Mouse (Mus musculus) kidney, embryonic 16.5 days (tissue): Measurements from ENCODE around the gene Zdhhc8. TPM values are rescaled to one million over a fixed set of nuclear protein-coding genes. Genes with fewer than 3 reads are reported as not detected.

ENCODE experiments used
- ATAC-seq: fragments of 200-750 bp; cut with Nextera tagmentation; 2 replicates; pipeline ENCODE4 v1.8.0; 2017; ENCODE audit warnings: moderate TSS enrichment; ENCODE audit not compliant: low FRiP score, low TSS enrichment
- H3K27ac ChIP-seq: fragments of 300-500 bp; sonication (generic); 2 replicates; pipeline ENCODE4 v1.5.1; 2014; ENCODE audit warnings: low read length
- H3K27me3 ChIP-seq: fragments of 300-500 bp; sonication (generic); 2 replicates; pipeline ENCODE4 v1.6.1; 2014; ENCODE audit warnings: low read length, control low read depth, mixed read lengths; ENCODE audit not compliant: insufficient read depth
- H3K36me3 ChIP-seq: fragments of 300-500 bp; sonication (generic); 2 replicates; pipeline ENCODE4 v1.6.1; 2014; ENCODE audit warnings: low read length, control low read depth, mixed read lengths; ENCODE audit not compliant: insufficient read depth
- H3K4me1 ChIP-seq: fragments of 300-500 bp; sonication (generic); 2 replicates; pipeline ENCODE4 v1.6.1; 2014; ENCODE audit warnings: low read length, control low read depth, mixed read lengths; ENCODE audit not compliant: insufficient read depth
- H3K4me2 ChIP-seq: fragments of 300-500 bp; sonication (generic); replicated peaks from 2 replicates; pipeline ENCODE4 v1.6.1; 2014; ENCODE audit warnings: low read depth, low read length
- H3K4me3 ChIP-seq: fragments of 300-500 bp; sonication (generic); 2 replicates; pipeline ENCODE4 v1.5.1; 2014; ENCODE audit warnings: mild to moderate bottlenecking, low read length
- H3K9ac ChIP-seq: fragments of 300-500 bp; sonication (generic); replicated peaks from 2 replicates; pipeline ENCODE4 v1.6.1; 2014; ENCODE audit warnings: low read length
- H3K9me3 ChIP-seq: fragments of 300-500 bp; sonication (generic); 2 replicates; pipeline ENCODE4 v1.6.1; 2016; ENCODE audit warnings: low read length, control low read depth
- WGBS: fragments of 180-500 bp; shearing (Covaris S2); extraction: QIAGEN DNeasy Blood & Tissue Kit; methylation state at CpG from one replicate; pipeline ENCODE4 v1.1.7; 2014; 5-methylcytosine and 5-hydroxymethylcytosine counted together
- polyA plus RNA-seq: library from polyadenylated mRNA; unstranded; fragments of >200 nt; fragmentation: Nextera tagmentation; extraction: Ambion mirVana; gene quantifications from 2 replicates; pipeline ENCODE4 v1.2.1, GENCODE M21; 2015

Zdhhc8 gene
- polyA plus RNA-seq, 1 experiment from 2014 or later = 11.6 TPM

DNA sequence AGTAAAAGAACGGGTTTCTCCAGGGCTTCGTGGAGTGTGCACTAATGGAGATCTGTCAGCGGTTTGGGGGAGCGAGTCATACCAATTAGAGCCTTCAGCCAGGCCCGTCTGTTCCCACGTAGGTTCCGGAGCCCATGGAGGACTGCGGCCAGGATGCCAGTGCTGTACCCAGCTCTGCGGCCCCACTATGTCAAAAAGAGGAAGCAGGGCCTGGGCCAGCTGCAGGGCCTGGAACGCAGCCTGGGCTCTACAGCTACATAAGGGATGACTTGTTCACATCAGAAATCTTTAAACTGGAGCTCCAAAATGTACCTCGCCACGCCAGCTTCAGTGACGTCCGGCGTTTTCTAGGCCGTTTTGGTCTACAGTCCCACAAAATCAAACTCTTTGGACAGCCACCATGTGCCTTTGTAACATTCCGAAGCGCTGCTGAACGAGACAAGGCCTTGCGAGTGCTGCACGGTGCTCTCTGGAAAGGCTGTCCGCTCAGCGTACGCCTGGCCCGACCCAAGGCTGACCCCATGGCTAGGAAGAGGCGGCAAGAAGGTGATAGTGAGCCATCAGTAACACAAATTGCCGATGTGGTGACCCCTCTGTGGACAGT lies 14.5 kb upstream of the Zdhhc8 start:
- Histone ChIP-seq H3K4me2 (peak overlapping the region; percentile 70), H3K27me3 (no peaks in the 10 kb centered on the region), H3K9me3 (no peaks in the 10 kb centered on the region), H3K9ac (peak overlapping the region; percentile 87), H3K36me3 (peaks cover 55% of the 10 kb centered on the region), H3K27ac (peak overlapping the region; percentile 94), H3K4me1 (peaks cover 33% of the 10 kb centered on the region), H3K4me3 (peak overlapping the region; percentile 81)
- 4% methylated on average over 27 of the region's 27 CpGs for WGBS
- ATAC-seq = peak; percentile 20

DNA sequence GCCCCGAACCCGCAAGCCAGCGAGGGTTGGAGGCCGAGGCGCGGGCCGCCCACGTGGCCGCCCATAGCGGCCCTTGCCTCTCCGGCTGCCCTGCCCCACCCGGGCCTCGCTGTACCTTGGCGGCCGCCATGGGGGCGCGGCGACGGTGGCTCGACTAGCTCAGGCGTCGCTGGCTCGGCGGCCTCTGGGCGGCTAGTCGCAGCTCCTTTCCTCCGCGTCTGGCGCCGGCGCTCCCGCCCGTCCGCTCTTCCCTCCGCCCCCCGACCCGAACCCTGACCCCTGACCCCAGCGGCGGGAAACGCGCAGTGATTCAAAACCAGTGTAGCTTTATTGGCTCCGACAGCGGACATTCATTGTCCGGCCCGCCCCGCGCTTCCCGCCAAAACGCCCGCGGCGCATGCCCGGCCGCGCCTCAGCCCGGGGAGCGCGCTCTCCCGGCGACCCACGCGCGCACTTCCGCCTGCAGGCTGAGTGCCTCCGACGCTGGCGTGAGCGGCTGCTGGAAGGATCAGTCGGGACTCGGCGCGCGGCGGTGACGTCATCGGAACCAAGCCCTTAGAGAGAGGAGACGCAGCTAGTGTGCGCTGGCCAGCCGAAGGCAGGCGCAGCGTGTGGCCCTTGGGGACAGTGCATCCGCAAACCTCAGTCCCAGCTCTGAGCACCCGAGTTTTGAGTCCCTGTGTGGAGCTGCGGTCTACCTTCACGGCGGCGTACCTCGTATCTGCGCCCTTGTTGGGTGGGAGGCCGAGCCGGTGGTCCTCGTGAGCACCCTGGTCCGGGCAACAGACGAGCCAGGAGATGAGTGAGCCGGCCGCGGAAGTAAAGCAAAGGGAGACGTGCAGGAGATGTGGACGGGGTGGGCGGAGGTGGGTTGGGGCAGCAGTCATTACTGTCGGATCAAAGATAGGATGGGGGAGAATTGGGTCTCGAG lies 13.8 kb upstream of the Zdhhc8 start, which contains the start of the genes Trmt2a and Ranbp1:
TSS of gene Trmt2a (plus strand) at position 247 of the 931 bp plus-strand sequence.
TSS of gene Ranbp1 (minus strand) at position 300 of the 931 bp plus-strand sequence.
- Histone ChIP-seq H3K4me3 (peak within 1 kb of the TSS; percentile 81), H3K4me2 (peak within 1 kb of the TSS; percentile 70), H3K9me3 (no peaks in the 10 kb centered on the region), H3K27me3 (no peaks in the 10 kb centered on the region), H3K36me3 (peaks cover 55% of the 10 kb centered on the region), H3K4me1 (peaks cover 33% of the 10 kb centered on the region), H3K9ac (peak within 1 kb of the TSS; percentile 93), H3K27ac (peak within 1 kb of the TSS; percentile 94)
- peak; percentile 97 for ATAC-seq
- under 1% methylated on average over 100 of the region's 102 CpGs for WGBS

DNA sequence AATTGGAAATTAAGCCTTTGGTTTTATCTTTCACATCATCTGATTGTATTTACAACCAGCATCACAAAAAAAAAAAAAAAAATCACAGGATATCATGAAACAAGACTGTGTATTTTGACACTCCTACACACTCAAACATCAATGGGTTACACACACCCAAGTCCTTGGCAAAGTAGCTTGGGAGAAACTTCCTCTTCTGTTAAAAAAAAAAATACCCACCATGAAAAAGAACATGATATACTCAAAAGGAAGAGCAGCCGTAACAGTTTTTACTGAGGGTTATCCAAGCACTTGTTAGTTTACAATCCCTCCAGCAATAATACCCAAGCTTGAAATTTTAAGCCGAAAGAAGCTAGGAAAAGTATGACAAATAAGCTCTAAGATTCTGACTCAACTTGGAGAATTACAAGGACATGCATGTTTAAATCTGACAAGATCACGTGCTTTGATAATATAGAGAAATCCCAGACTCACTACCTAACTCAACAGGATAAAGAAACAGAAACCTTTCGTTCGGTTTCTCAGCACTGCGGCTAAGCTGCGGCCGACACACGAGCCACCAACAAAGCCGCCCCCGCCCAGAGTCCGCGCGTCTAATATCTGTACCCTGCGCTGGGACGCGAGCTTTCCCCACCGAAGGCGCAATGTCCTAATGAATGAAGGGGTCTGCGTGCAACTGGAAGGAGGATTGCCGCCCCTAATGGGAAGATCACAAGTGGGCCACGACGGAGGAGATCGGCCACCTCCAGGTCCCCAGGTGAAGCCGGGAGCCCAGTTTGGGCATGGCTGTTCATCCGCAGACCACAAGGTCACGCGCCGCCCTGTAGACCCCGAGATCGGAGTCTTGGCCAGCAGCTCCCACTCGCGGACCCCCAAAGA lies 12.8 kb upstream of the Zdhhc8 start:
- no peak for ATAC-seq
- Histone ChIP-seq H3K4me3 (peak overlapping the region; percentile 81), H3K9ac (peak overlapping the region; percentile 93), H3K36me3 (peaks cover 55% of the 10 kb centered on the region), H3K4me1 (peaks cover 33% of the 10 kb centered on the region), H3K4me2 (peak overlapping the region; percentile 63), H3K9me3 (no peaks in the 10 kb centered on the region), H3K27me3 (no peaks in the 10 kb centered on the region), H3K27ac (peak overlapping the region; percentile 83)
- under 1% methylated on average over 33 of the region's 33 CpGs for WGBS

DNA sequence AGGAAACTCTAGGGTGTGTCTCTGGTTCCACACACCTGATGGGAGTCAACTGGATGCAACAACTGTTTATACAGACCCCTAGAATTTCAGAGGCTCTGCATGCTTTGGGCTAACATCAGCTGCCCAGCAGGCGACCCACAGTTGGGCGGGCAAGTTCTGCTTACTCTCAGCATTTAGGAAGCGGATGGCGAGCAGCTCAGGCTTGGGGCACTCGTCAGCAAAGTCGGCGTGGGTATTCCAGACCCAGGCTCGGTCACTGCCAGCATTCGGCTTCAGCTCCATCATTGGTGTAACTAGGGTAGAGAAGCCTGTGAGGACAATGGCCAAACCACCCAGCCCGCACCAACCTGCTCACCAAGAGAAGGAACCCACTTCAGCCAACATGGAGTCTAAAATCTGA lies 6.6 kb upstream of the Zdhhc8 start:
- Histone ChIP-seq H3K4me3 (no peak overlapping the region), H3K9me3 (no peaks in the 10 kb centered on the region), H3K27ac (no peak overlapping the region), H3K4me1 (peaks cover 6% of the 10 kb centered on the region), H3K36me3 (peaks cover 81% of the 10 kb centered on the region), H3K4me2 (no peak overlapping the region), H3K9ac (no peak overlapping the region), H3K27me3 (no peaks in the 10 kb centered on the region)
- no peak for ATAC-seq
- WGBS = 94% methylated on average over 10 of the region's 10 CpGs

DNA sequence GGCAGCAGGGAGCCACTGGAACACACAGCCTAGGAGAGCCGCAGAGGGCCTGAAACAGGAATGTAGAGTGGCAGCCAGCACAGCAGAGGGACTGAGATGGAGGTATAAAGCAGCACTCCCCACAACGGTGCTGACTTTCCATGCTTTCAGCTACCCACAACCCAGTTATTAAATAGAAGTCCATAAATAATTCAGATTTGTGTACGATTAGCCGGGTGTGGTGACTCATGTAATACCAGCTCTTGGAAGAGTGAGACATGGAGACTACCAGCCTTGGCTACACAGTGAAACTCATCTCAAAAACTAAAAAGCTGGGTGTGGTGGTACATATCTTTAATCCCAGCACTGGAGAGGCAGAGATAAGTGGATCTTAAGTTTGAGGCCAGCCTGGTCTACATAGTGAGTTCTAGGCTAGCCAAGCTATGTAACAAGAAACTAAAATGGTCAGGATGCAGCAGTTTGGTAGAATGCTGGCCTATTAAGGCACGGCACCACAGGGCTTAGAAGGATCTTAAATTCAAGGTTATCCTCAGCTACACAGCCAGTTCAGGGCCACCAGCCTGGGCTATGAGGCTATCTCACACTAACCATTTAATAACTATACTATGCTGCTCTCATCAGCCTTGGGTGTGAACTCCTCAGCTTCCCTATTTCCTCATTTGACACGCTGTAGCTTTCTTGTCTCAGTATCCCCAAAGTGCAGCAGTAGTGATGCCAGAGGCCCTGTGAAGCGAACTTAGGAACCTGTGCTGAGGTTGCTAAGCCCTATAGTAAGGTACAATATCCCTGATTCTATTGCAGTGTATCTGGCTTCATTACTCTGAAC lies 2.0 kb upstream of the Zdhhc8 start:
- Histone ChIP-seq H3K4me2 (no peak overlapping the region), H3K4me3 (no peak overlapping the region), H3K9me3 (no peaks in the 10 kb centered on the region), H3K27ac (peak overlapping the region; percentile 90; the same call in 1 of the 2 replicates), H3K9ac (peak overlapping the region; percentile 91), H3K27me3 (no peaks in the 10 kb centered on the region), H3K4me1 (peaks cover 24% of the 10 kb centered on the region), H3K36me3 (peaks cover 36% of the 10 kb centered on the region)
- ATAC-seq = no peak
- WGBS = 72% methylated on average over 7 of the region's 7 CpGs

DNA sequence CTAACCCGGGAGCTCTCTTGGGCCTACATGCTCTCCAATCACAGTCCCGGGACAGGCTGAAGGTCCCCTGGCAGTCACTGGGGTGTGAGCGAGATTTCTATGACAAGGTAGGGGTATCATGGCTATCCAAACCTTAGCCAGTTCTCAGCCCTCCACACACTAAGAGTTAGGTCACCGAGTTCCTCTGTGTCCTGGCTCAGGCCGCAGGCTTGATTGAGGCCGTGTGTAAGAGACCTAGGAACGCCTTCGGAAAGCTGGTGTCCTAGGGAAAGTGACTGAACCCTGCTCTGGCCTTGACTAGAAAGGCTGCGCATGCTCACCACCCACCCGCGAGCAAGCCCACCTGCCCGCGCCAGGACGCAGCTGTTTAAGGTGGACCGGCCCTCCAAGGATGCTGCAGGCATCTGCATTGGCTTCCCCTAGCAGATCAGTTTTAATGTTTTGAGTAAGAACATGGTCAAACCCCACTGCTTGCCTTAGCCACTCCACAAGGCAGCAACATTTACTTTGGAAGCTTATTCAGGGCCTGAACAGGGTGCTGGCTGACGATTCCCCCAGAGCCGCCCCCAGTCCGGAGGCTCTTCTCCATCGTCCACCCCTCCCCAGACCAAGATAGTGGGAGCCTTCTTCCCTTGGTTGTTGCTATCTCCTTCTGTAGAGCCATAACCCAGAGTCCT lies 591 bp upstream of the Zdhhc8 start:
- peaks cover 24% of the 10 kb centered on the region for H3K4me1 ChIP-seq
- H3K9me3 ChIP-seq = no peaks in the 10 kb centered on the region
- peak overlapping the region; percentile 90 for H3K27ac ChIP-seq
- peak overlapping the region; percentile 82 for H3K4me2 ChIP-seq
- H3K27me3 ChIP-seq = no peaks in the 10 kb centered on the region
- 2% methylated on average over 19 of the region's 19 CpGs for WGBS
- ATAC-seq = peak; percentile 81
- peak overlapping the region; percentile 91 for H3K9ac ChIP-seq
- H3K4me3 ChIP-seq = peak overlapping the region; percentile 85
- peaks cover 22% of the 10 kb centered on the region for H3K36me3 ChIP-seq

DNA sequence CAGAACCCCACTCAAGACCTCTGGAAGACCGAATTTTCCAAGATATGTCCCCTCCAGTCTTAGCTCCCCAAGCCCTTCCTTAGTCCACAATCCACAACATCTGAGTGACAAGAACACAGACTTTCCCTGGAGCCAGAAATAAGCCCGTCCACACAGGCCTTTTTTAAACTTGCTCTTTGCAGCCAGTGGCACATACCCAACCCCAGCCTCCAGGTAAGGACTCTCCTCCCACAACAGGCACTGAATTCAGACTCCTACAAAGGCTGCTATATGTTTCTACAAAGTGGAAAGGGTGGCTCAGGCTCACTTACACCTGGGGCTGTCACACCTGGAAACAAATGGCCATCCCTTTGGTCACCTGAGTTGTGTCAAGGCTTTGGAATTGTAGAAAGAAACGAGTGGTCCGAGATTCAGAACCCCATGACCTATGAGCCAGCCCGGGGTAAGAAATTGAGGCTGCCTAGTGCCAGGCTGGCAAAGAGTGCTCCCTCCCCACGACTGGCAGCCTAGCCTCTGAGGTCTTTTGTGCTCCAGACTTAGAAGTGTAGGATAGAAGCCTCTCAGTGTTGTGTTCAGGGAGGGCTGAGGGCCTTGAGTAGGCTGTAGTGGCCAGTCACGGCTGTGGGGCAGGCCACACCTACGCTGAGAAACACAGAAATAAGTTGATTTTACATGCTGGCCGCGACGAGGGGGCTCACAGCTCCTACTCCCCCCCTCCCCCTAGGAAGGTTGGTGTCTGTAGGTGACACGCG lies 841 bp downstream of the Zdhhc8 start:
- no peaks in the 10 kb centered on the region for H3K9me3 ChIP-seq
- H3K4me2 ChIP-seq = peak overlapping the region; percentile 82
- peaks cover 11% of the 10 kb centered on the region for H3K36me3 ChIP-seq
- peak; percentile 30 for ATAC-seq
- H3K4me1 ChIP-seq = peaks cover 32% of the 10 kb centered on the region
- no peaks in the 10 kb centered on the region for H3K27me3 ChIP-seq
- WGBS = 16% methylated on average over 13 of the region's 13 CpGs
- peak overlapping the region; percentile 90; the same call in 1 of the 2 replicates for H3K27ac ChIP-seq
- H3K9ac ChIP-seq = peak overlapping the region; percentile 91
- peak overlapping the region; percentile 85 for H3K4me3 ChIP-seq

DNA sequence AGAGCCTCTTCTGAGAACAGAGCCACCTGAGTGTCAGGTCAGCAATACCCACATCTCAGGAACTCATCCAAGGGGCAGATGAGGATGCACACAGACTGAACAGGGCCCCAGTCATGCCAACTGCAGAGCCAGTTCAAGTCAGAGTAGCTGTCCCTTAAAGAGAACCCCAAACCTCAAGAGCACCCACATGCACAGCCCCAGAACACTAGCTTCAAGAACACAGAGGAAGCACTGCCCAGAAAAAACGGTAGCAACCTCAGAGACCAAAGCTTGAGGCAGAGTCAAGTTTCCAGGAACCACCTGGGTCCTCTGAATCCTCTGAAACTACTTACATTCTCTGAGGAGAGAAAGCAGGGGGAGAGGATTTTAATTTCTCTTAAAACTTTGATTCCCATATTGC lies 1.5 kb downstream of the Zdhhc8 start:
- H3K9ac ChIP-seq = peak overlapping the region; percentile 91; the same call in 1 of the 2 replicates
- H3K27me3 ChIP-seq = no peaks in the 10 kb centered on the region
- WGBS = 19% methylated on average over 1 of the region's 1 CpGs
- peak overlapping the region; percentile 85; the same call in 1 of the 2 replicates for H3K4me3 ChIP-seq
- no peaks in the 10 kb centered on the region for H3K9me3 ChIP-seq
- peaks cover 32% of the 10 kb centered on the region for H3K4me1 ChIP-seq
- H3K36me3 ChIP-seq = peaks cover 5% of the 10 kb centered on the region; the same call in 1 of the 2 replicates
- no peak overlapping the region for H3K4me2 ChIP-seq
- no peak for ATAC-seq
- H3K27ac ChIP-seq = no peak overlapping the region
